Mouse (Mus musculus) cortical plate, adult 2 months (tissue): Measurements from ENCODE around the gene Smoc1.

Experiments used
- CTCF ChIP-seq: fragments of 200-500 bp; IDR thresholded peaks from 2 replicates; pipeline ENCODE4 v1.5.1; 2011; ENCODE audit warnings: mild to moderate bottlenecking, control low read depth, low read length; ENCODE audit not compliant: insufficient read depth; ENCODE audit errors: extremely low read depth
- POLR2A ChIP-seq: fragments of 200-500 bp; IDR thresholded peaks from 2 replicates; pipeline ENCODE4 v1.6.1; 2011; ENCODE audit warnings: mild to moderate bottlenecking, low read length, control low read depth; ENCODE audit not compliant: insufficient read depth; ENCODE audit errors: extremely low read depth

GRCm38 (mm10) chr12:81184967-81185366 is 158.4 kb downstream of the Smoc1 start:
- TF ChIP-seq CTCF: no peak
- TF ChIP-seq POLR2A: no peak
